Mouse (Mus musculus): ENCODE data around the gene Gm17078. TPM values are rescaled to one million over a fixed set of nuclear protein-coding genes. Genes with fewer than 3 reads are reported as not detected.

Gm17078 gene
- total RNA-seq (2023), result not detected in 4 replicates

GRCm38 (mm10) chr14:51611210-51611609 lies at the start of gene Gm17078:
TSS of gene Gm17078 (minus strand) at chr14:51611310.

GRCm38 (mm10) chr14:51635566-51635965 lies 24.5 kb upstream of the Gm17078 start, which contains the start of gene Gm4181:
TSS of gene Gm4181 (minus strand) at chr14:51635666.

GRCm38 (mm10) chr14:51592039-51592438 lies 19.1 kb downstream of the Gm17078 start, which contains the start of gene Gm17174:
TSS of gene Gm17174 (minus strand) at chr14:51592139.

GRCm38 (mm10) chr14:51573963-51574362 lies 37.1 kb downstream of the Gm17078 start, which contains the start of gene Gm17175:
TSS of gene Gm17175 (minus strand) at chr14:51574063.

Other genes with a start within 250 kb of the Gm17078 start
- gene Gm7247, start 249.6 kb downstream of the Gm17078 start, total RNA-seq (2023), result not detected in 4 replicates
- not detected in 4 replicates for gene Vmn2r88, start 200.5 kb downstream of the Gm17078 start, total RNA-seq (2023)
- gene Vmn2r89, start 159.5 kb downstream of the Gm17078 start, total RNA-seq (2023), result not detected in 4 replicates
- gene Gm5622, start 58.5 kb downstream of the Gm17078 start, total RNA-seq (2023), result not detected in 4 replicates
- gene Gm17175, start 37.2 kb downstream of the Gm17078 start, total RNA-seq (2023), result not detected in 4 replicates
- not detected in 4 replicates for gene Gm17174, start 19.2 kb downstream of the Gm17078 start, total RNA-seq (2023)
- not detected in 4 replicates for gene Gm4181, start 24.4 kb upstream of the Gm17078 start, total RNA-seq (2023)
- gene Gm17079, start 84.2 kb upstream of the Gm17078 start, total RNA-seq (2023), result not detected in 4 replicates
- gene Gm5800, start 105.9 kb upstream of the Gm17078 start, total RNA-seq (2023), result not detected in 4 replicates
- not detected in 4 replicates for gene Ang4, start 162.3 kb upstream of the Gm17078 start, total RNA-seq (2023)
- not detected in 4 replicates for gene AY358078, start 188.7 kb upstream of the Gm17078 start, total RNA-seq (2023)
- gene Ear6, start 242.4 kb upstream of the Gm17078 start, total RNA-seq (2023), result not detected in 4 replicates